Mouse (Mus musculus) induced T-regulatory cell, adult 2 months (primary cell): ENCODE results near the gene Cpt1b.

Experiments
- DNase-seq: peaks from one replicate; pipeline ENCODE4 v3.0.0-alpha.2; 2012; ENCODE audit warnings: low read depth

The Cpt1b gene

GRCm38 (mm10) chr15:89425711-89426121 lies at the start of gene Cpt1b:
Cpt1b (minus strand) TSS chr15:89425863.
- DNase-seq: no peak

GRCm38 (mm10) chr15:89475293-89475600 lies 49.6 kb upstream of the Cpt1b start:
- no peak for DNase-seq

- no peak for DNase-seq
Observed at GRCm38 (mm10) chr15:89474596-89475292, 49.1 kb upstream of the Cpt1b start.

GRCm38 (mm10) chr15:89473921-89474320 lies 48.3 kb upstream of the Cpt1b start:
- DNase-seq: no peak

- no peak for DNase-seq
Observed at GRCm38 (mm10) chr15:89473370-89473769, 47.7 kb upstream of the Cpt1b start.

- DNase-seq: no peak
Observed at GRCm38 (mm10) chr15:89471476-89471875, 45.8 kb upstream of the Cpt1b start.

GRCm38 (mm10) chr15:89468577-89468976 lies 42.9 kb upstream of the Cpt1b start:
- DNase-seq: peak; percentile 57

GRCm38 (mm10) chr15:89465052-89465451 lies 39.4 kb upstream of the Cpt1b start:
- no peak for DNase-seq

- no peak for DNase-seq
Observed at GRCm38 (mm10) chr15:89463334-89464235, 37.9 kb upstream of the Cpt1b start.

GRCm38 (mm10) chr15:89462176-89462575 lies 36.5 kb upstream of the Cpt1b start:
- DNase-seq: no peak

- no peak for DNase-seq
Observed at GRCm38 (mm10) chr15:89461321-89461720, 35.7 kb upstream of the Cpt1b start.

- DNase-seq: no peak
Observed at GRCm38 (mm10) chr15:89460298-89460697, 34.6 kb upstream of the Cpt1b start.

- no peak for DNase-seq
Observed at GRCm38 (mm10) chr15:89459821-89460220, 34.2 kb upstream of the Cpt1b start.

GRCm38 (mm10) chr15:89458942-89459341 lies 33.3 kb upstream of the Cpt1b start:
- DNase-seq: peak; percentile 17

- no peak for DNase-seq
Observed at GRCm38 (mm10) chr15:89455642-89456041, 30.0 kb upstream of the Cpt1b start.

GRCm38 (mm10) chr15:89454857-89455256 lies 29.2 kb upstream of the Cpt1b start:
- no peak for DNase-seq

- DNase-seq: peak; percentile 13
Observed at GRCm38 (mm10) chr15:89453865-89454478, 28.3 kb upstream of the Cpt1b start, which contains the start of gene Mapk8ip2. Mapk8ip2 (plus strand) TSS chr15:89453913.

- DNase-seq: peak; percentile 70
Observed at GRCm38 (mm10) chr15:89452906-89453864, 27.5 kb upstream of the Cpt1b start.

GRCm38 (mm10) chr15:89442486-89443070 lies 16.9 kb upstream of the Cpt1b start:
- no peak for DNase-seq

GRCm38 (mm10) chr15:89435878-89436277 lies 10.2 kb upstream of the Cpt1b start:
- no peak for DNase-seq

- no peak for DNase-seq
Observed at GRCm38 (mm10) chr15:89434136-89434535, 8.5 kb upstream of the Cpt1b start.
